Mouse (Mus musculus) liver, adult 2 months (tissue): ENCODE measurements around the gene Helb.

Source experiments
- CTCF ChIP-seq: fragments of 200-500 bp; IDR thresholded peaks from 2 replicates; pipeline ENCODE4 v1.5.1; 2011; ENCODE audit warnings: low read depth, low read length, control low read depth
- POLR2A ChIP-seq: fragments of 200-500 bp; IDR thresholded peaks from 2 replicates; pipeline ENCODE4 v1.6.1; 2011; ENCODE audit warnings: low read length, control low read depth; ENCODE audit not compliant: insufficient read depth; ENCODE audit errors: extremely low read depth

GRCm38 (mm10) chr10:120125465-120125857 is 12.7 kb upstream of the Helb start:
- no peak for TF ChIP-seq POLR2A
- TF ChIP-seq CTCF = no peak
